Mouse (Mus musculus) erythroblast, embryonic 14.5 days (primary cell): ENCODE data around the gene Piwil1.

Experiments used
- GATA1 ChIP-seq: IDR thresholded peaks from 2 replicates; pipeline ENCODE4 v1.6.1; 2012; ENCODE audit warnings: low read length, inconsistent platforms, mixed read lengths
- TAL1 ChIP-seq: IDR thresholded peaks from 3 replicates; pipeline ENCODE4 v1.6.1; 2012; ENCODE audit warnings: low read length, inconsistent platforms, mixed read lengths

DNA sequence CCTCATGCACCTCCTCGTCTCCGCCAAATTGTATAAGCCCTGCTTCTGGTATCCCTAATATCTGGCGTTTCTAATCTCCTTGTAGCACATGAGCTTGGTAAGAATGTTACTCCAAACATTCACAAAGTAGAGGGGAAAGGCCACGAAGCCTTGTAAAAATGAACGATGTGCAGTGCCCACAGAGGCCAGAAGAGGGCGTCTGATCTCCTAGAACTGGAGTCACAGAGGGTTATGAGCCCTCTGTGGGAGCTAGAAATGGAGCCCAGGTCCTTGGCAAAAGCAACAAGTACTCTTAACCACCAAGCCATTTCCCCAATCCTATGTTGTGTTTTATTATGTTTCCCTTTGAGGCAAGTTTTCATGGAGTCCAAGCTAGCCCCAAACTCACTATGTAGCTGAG lies 8.2 kb upstream of the Piwil1 start:
- TF ChIP-seq GATA1 (no peak), TAL1 (no peak)
